Mouse (Mus musculus) embryonic facial prominence, embryonic 14.5 days (tissue): ENCODE results near the gene Arhgap32. TPM values are rescaled to one million over a fixed set of nuclear protein-coding genes. Genes with fewer than 3 reads are reported as not detected.
A peak's percentile ranks its signal among the peaks of the same experiment; 100 is the strongest.

Source experiments
- ATAC-seq: fragments of 200-750 bp; cut with Nextera tagmentation; 2 replicates; pipeline ENCODE4 v1.8.0; 2017; ENCODE audit warnings: low read depth, moderate number of reproducible peaks, moderate TSS enrichment
- DNase-seq: peaks from one replicate; pipeline ENCODE4 v3.0.0-alpha.2; 2015; ENCODE audit warnings: low spot score
- H3K27ac ChIP-seq: fragments of 300-500 bp; sonication (generic); replicated peaks from 2 replicates; pipeline ENCODE4 v1.5.1; 2014; ENCODE audit warnings: low read depth, mild to moderate bottlenecking, low read length, moderate library complexity
- H3K27me3 ChIP-seq: fragments of 300-500 bp; sonication (generic); replicated peaks from 2 replicates; pipeline ENCODE4 v1.6.1; 2014; ENCODE audit warnings: low read length; ENCODE audit not compliant: control insufficient read depth, insufficient read depth
- H3K36me3 ChIP-seq: fragments of 300-500 bp; sonication (generic); 2 replicates; pipeline ENCODE4 v1.6.1; 2014; ENCODE audit warnings: low read length, mixed read lengths; ENCODE audit not compliant: control insufficient read depth, insufficient read depth
- H3K4me1 ChIP-seq: fragments of 300-500 bp; sonication (generic); 2 replicates; pipeline ENCODE4 v1.6.1; 2014; ENCODE audit warnings: antibody characterized with exemption, low read length; ENCODE audit not compliant: control insufficient read depth, insufficient read depth
- H3K4me2 ChIP-seq: fragments of 300-500 bp; sonication (generic); 2 replicates; pipeline ENCODE4 v1.6.1; 2014; ENCODE audit warnings: low read depth, mild to moderate bottlenecking, low read length, moderate library complexity, mixed read lengths
- H3K4me3 ChIP-seq: fragments of 300-500 bp; sonication (generic); 2 replicates; pipeline ENCODE4 v1.5.1; 2014; ENCODE audit warnings: low read depth, mild to moderate bottlenecking, low read length
- H3K9ac ChIP-seq: fragments of 300-500 bp; sonication (generic); 2 replicates; pipeline ENCODE4 v1.6.1; 2014; ENCODE audit warnings: low read depth, mild to moderate bottlenecking, low read length, moderate library complexity, mixed read lengths
- H3K9me3 ChIP-seq: fragments of 300-500 bp; sonication (generic); 2 replicates; pipeline ENCODE4 v1.6.1; 2016; ENCODE audit warnings: low read length; ENCODE audit not compliant: control insufficient read depth
- WGBS: fragments of 180-500 bp; shearing (Covaris S2); extraction: QIAGEN DNeasy Blood & Tissue Kit; methylation state at CpG from one replicate; pipeline ENCODE4 v1.1.7; 2014; 5-methylcytosine and 5-hydroxymethylcytosine counted together
- polyA plus RNA-seq: library from polyadenylated mRNA; unstranded; fragments of >200 nt; fragmentation: Nextera tagmentation; extraction: Ambion mirVana; gene quantifications from 2 replicates; pipeline ENCODE4 v1.2.1, GENCODE M21; 2014

The Arhgap32 gene
- polyA plus RNA-seq, 1 experiment from 2014 or later, result 10.9 TPM

DNA sequence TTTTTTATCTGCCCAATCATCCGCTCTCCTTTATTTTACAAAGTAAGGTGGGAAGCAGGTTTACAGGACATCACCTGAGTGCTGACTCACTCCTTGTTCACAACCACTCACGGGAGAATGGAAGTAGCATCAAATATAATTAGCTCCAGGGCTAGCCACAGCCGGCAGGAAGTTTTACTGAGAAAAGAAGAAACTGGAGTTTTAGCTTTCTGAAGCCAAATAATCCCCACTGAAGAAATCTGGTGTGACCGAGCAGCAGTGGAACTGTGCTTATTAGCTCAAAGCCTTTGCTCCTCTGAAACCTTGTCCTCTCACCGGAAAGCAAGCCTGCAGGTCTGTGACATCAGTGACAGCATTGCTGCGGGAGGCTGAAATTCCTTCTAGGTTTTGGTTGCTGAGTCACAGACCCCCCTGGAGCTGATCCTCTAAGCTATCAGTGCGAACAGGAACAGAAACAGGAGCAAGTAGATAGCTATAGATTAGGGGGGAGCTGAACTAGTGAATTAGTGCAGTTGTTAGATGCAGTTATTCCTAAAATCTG lies 88.6 kb downstream of the Arhgap32 start:
- H3K9ac ChIP-seq, result no peak overlapping the region
- H3K9me3 ChIP-seq, result no peaks in the 10 kb centered on the region
- DNase-seq, result no peak
- no peak overlapping the region for H3K4me3 ChIP-seq
- H3K27ac ChIP-seq, result no peak overlapping the region
- H3K4me1 ChIP-seq, result no peaks in the 10 kb centered on the region
- ATAC-seq, result no peak
- H3K27me3 ChIP-seq, result no peaks in the 10 kb centered on the region
- no peak overlapping the region for H3K4me2 ChIP-seq
- WGBS, result 38% methylated on average over 7 of the region's 7 CpGs
- H3K36me3 ChIP-seq, result 0 out of 2 replicates have a peak, but pooled peaks cover 6% of the 10 kb centered on the region

DNA sequence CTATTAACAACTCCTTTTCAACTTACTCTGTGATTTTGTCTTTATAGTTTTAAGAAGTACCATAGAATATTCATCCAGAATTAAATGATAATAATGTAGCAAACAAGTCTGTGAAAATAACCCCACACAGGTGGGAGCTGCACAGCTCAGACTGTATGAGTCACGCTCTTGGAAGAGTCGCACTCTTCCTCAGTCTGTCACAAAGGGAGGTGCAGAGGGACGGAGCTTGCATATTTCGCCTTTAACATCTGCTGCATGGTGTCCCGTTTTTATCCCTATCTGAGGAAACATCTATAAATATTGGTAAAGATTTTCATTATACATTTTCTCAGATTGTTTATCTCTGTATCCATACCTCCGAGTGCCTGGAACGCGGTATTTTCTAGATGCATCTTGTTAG lies 91.2 kb downstream of the Arhgap32 start:
- no peak for ATAC-seq
- DNase-seq, result no peak
- Histone ChIP-seq H3K9ac (no peak overlapping the region), H3K4me1 (no peaks in the 10 kb centered on the region), H3K36me3 (0 out of 2 replicates have a peak, but pooled peaks cover 14% of the 10 kb centered on the region), H3K27ac (no peak overlapping the region), H3K4me2 (no peak overlapping the region), H3K9me3 (no peaks in the 10 kb centered on the region), H3K4me3 (no peak overlapping the region), H3K27me3 (no peaks in the 10 kb centered on the region)
- 88% methylated on average over 8 of the region's 8 CpGs for WGBS

DNA sequence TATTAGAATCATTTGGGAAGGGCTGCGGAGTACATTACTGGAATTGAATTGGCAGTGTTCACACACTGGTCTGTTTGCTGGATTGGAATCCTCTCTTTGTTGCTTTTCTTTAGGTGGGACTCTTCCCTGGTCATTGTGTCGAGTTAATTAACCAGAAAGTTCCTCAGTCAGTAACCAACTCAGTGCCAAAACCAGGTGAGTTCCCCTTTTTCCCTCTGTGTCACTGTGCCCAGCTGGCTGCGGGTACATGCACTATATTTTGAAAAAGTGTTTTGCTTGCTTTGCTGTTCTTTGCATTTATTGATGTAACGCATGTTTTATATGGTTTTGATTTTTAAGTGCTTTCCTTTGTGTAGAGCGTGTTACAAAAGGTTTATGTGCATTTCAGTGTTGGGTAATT lies 92.1 kb downstream of the Arhgap32 start:
- no peaks in the 10 kb centered on the region for H3K4me1 ChIP-seq
- 78% methylated on average over 5 of the region's 5 CpGs for WGBS
- H3K9ac ChIP-seq, result no peak overlapping the region
- ATAC-seq, result no peak
- H3K36me3 ChIP-seq, result 0 out of 2 replicates have a peak, but pooled peaks cover 14% of the 10 kb centered on the region
- no peaks in the 10 kb centered on the region for H3K9me3 ChIP-seq
- no peak overlapping the region for H3K27ac ChIP-seq
- no peak overlapping the region for H3K4me3 ChIP-seq
- no peaks in the 10 kb centered on the region for H3K27me3 ChIP-seq
- no peak overlapping the region for H3K4me2 ChIP-seq
- DNase-seq, result no peak

DNA sequence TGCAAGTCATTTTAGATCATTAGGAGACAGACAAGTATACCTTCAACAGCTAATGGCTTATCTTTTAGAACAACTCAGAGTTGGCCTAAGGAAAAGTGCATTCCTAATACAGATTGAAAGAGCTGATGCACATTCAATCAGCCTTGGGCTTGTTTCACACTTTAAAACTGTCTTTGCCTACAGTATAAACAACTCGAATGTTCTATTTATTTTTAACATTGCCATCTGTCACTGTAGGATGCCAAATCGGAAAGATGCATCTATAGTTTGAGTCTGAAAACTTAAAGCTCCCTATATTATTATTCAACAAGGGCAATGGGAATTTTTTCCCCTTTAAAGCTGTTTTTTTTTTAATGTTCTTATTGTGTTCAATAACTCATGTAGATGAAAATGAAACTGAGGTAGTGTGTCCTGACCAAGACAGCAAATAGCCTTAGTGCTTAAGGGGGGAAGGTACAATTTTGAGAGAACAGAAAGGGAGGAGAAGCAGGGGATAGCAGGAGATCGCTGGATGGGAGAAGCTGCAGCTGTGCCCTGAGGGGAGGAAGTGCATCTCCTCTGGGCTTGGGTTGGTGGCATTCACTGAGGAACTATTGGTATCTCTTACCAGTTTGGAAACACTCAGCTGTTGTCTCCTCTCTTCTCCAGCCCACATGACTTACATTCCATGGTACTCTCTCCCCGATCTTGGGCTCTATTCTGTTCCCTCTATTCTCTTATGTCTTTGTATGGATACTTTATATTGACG lies 101.1 kb downstream of the Arhgap32 start:
- 62% methylated on average over 5 of the region's 5 CpGs for WGBS
- Histone ChIP-seq H3K27ac (no peak overlapping the region), H3K27me3 (no peaks in the 10 kb centered on the region), H3K9ac (no peak overlapping the region), H3K4me1 (no peaks in the 10 kb centered on the region), H3K4me3 (no peak overlapping the region), H3K9me3 (no peaks in the 10 kb centered on the region), H3K36me3 (no peaks in the 10 kb centered on the region), H3K4me2 (no peak overlapping the region)
- DNase-seq (no peak), ATAC-seq (no peak)

DNA sequence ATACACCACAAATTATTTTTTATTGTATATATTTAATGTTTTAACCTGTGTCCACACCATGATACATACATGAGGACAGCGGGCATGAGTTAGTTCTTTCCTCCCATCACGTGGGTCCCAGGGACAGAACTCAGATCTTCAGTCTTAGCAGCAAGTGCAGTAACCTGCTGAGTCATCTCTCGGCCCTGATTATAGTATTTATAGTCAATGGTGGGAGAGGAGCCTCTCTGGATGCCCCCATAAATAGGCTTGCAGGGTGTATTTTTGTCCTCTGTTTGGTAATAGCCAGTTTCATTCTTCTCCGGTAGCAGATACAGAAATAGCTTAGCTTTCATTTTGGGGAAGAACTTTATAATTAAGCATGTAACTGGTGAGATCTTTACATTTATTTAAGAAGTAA lies 103.5 kb downstream of the Arhgap32 start:
- Histone ChIP-seq H3K4me2 (no peak overlapping the region), H3K9me3 (no peaks in the 10 kb centered on the region), H3K4me3 (no peak overlapping the region), H3K27me3 (no peaks in the 10 kb centered on the region), H3K4me1 (peaks cover 12% of the 10 kb centered on the region), H3K36me3 (no peaks in the 10 kb centered on the region), H3K9ac (no peak overlapping the region), H3K27ac (no peak overlapping the region)
- WGBS, result 81% methylated on average over 4 of the region's 4 CpGs
- DNase-seq (no peak), ATAC-seq (no peak)

DNA sequence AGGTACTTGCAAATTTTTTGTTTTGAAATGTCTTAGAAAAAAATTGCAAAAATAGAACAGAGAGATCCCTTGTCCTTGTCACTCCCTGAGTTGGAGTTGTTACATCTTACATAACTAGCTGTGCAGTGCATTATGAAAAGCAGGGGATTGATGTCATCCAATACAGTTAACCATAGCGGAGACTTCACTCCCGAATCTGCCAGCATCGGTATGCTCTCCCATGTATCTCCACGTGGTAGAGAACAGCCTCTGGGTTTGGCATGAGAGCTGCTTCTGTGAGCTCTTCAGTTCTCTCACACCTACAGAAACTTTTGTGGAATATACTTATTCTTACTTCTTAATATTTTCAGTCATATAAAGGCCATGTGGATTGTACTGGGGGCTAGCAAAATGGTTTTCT lies 106.2 kb downstream of the Arhgap32 start:
- Histone ChIP-seq H3K27ac (no peak overlapping the region), H3K9me3 (no peaks in the 10 kb centered on the region), H3K9ac (no peak overlapping the region), H3K4me2 (no peak overlapping the region), H3K4me3 (no peak overlapping the region), H3K27me3 (no peaks in the 10 kb centered on the region), H3K36me3 (no peaks in the 10 kb centered on the region), H3K4me1 (peaks cover 12% of the 10 kb centered on the region)
- no peak for DNase-seq
- no peak for ATAC-seq
- WGBS, result 72% methylated on average over 4 of the region's 4 CpGs

DNA sequence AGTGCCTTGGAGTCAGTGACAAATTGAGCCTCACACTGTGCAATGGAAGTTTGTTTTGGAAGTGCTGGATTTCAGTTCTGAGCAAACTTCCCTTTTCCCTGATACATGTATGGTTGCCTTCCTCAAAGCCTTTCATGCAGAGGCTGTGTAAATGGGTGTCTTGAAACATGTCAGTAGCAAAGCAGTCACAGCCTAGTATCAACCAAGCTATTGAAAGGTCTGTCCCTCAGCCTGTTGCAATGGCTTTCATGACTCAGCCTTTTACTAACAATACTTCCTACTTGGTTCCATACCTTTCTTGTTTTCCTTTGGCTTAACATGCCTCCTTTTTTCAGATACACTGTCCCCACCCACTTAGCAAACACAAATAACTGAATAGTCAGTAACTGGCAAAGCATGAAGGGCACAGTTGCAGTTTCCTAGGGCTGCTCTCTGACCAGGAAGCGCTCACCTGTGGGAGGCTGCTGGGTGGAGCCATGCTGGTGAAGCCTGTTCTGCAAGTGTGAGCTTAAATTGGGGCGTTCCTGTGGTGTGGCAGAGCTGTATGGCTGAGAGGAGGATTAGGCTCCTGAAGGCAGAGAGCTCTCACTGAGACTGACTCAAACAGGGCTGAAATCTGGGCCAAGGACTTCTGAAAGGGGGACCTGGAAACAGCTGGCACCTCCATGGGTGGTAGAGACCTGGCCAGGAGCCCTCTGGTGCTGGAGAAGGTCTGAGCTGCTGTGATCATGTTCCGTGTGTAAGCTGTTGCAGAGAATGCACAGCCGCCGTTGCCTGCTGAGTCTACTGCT lies 108.0 kb downstream of the Arhgap32 start:
- 42% methylated on average over 5 of the region's 5 CpGs for WGBS
- DNase-seq (peak; percentile 86), ATAC-seq (peak; percentile 95)
- no peaks in the 10 kb centered on the region for H3K9me3 ChIP-seq
- H3K27me3 ChIP-seq, result no peaks in the 10 kb centered on the region
- H3K36me3 ChIP-seq, result no peaks in the 10 kb centered on the region
- H3K4me1 ChIP-seq, result peaks cover 12% of the 10 kb centered on the region
- H3K9ac ChIP-seq, result 0 out of 2 replicates have a peak overlapping the region, but pooled peaks have one; percentile 37
- peak overlapping the region; percentile 52; the same call in 1 of the 2 replicates for H3K27ac ChIP-seq
- peak overlapping the region; percentile 16 for H3K4me3 ChIP-seq
- H3K4me2 ChIP-seq, result 0 out of 2 replicates have a peak overlapping the region, but pooled peaks have one; percentile 29

DNA sequence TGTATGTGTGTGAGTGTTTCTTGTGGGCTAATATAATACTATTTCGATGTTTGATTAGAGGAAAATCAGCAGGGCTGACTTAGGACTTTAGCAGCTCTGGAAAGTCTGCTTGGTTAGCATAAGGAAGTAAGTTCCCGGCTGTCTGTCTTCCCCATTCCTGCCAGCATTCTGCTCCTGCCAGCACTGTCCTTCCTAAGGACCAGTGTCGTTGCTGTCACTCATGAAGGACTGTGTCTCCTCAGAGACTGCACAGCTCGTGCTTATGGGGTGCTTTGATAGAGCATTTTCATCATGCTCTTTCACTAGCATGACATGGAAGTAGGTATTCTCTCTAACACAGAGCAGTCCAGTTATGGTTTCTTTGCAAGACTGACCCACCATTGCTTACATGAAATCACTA lies 109.0 kb downstream of the Arhgap32 start:
- no peak overlapping the region for H3K4me3 ChIP-seq
- no peaks in the 10 kb centered on the region for H3K36me3 ChIP-seq
- WGBS, result 55% methylated on average over 4 of the region's 4 CpGs
- H3K27ac ChIP-seq, result no peak overlapping the region; the same call in 1 of the 2 replicates
- no peak overlapping the region for H3K9ac ChIP-seq
- no peaks in the 10 kb centered on the region for H3K9me3 ChIP-seq
- DNase-seq (no peak), ATAC-seq (no peak)
- H3K27me3 ChIP-seq, result no peaks in the 10 kb centered on the region
- peaks cover 12% of the 10 kb centered on the region for H3K4me1 ChIP-seq
- H3K4me2 ChIP-seq, result 0 out of 2 replicates have a peak overlapping the region, but pooled peaks have one; percentile 8
